Mouse (Mus musculus): ENCODE results near the gene Pcnx2.

Pcnx2 gene

DNA sequence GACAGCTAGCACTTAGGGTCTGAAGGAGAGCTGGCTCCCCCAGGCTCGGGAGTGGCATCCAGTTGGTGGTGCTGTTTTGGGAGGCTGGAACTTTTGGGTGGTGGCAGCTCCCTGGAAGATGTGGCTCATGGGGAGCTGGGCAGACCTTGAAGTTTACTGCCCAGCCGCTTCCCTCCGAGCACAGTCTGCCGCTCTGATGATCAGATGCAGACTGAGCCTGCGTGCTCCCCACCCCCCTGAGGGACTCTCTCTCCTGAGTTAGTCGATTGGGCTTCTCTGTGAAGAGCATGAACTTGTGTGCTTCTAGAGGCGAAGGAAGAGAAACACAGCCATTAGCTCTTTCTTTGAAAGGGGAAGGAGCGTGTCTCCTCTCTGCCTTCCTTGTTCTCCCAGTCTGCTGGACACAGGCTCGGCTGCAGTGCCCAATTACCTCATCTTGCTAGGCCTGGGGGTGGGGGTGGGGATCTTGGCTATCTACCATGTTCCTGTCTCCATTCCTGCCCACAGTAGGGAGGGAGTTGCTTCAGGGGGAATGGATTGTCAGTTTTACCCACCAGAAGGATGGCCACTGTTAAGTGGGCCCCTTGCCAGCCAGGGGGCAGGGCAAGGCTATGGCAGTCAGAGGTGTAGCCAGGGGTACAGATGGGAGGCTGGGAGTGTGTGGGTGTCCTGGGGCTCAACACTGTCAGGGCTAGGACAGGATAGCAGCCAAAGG lies 141.6 kb downstream of the Pcnx2 start:
- no peak for DNase-seq (ENCODE audit: low read depth)

- no peak for DNase-seq (ENCODE audit: low read depth)
Observed at GRCm38 (mm10) chr8:125755896-125756295, 142.2 kb downstream of the Pcnx2 start.

- no peak for DNase-seq (ENCODE audit: low read depth)
Observed at GRCm38 (mm10) chr8:125750846-125751245, 147.3 kb downstream of the Pcnx2 start.

DNA sequence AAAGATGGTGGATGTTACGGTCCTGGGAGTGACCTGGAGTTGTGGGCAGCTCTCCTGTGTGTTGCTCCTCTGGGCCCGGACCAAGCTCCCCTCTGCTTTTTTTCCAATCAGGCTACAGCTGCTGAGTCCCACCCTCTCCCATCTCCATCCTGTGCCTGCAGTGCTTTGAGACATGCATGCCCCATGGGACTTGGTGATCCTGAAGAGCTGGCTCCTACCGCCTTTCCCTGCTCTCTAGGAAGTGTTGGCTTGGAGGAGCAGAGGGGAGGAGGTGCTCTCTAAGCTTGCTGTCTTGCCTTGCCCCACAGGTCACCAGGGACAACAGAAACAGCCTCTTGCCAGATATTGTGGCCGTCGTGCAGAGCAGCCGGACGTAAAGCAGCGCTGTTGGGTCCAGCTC lies 150.7 kb downstream of the Pcnx2 start:
- no peak for DNase-seq (ENCODE audit: low read depth)

DNA sequence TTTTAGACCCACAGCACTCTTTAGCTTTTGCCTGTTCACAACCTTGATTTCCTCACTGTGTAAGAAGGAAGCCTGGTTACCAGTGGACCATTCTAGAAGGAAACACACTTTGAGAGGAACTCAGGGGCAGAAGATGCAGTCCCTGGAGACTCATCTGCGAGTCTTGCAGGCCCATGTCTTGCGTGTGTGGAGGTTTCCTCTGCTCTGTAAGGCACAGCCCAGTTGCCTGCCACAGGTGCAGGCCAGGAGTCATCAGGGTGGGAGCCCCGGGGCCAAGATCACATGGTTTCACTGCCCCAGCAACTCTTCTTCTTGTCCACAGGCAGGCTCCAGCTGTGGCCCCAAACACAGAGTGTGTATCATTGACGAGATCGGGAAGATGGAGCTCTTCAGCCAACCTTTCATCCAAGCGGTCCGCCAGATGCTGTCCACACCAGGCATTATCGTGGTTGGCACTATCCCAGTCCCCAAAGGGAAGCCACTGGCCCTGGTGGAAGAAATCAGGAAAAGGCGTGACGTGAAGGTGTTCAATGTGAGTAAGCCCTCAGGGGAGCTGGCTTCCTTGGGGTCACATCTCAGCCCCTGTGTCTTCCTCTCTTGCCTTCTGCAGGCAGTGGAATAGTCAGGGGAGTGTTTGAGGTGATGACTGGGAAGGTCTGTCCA lies 153.1 kb downstream of the Pcnx2 start:
- DNase-seq (ENCODE audit: low read depth), result no peak

DNA sequence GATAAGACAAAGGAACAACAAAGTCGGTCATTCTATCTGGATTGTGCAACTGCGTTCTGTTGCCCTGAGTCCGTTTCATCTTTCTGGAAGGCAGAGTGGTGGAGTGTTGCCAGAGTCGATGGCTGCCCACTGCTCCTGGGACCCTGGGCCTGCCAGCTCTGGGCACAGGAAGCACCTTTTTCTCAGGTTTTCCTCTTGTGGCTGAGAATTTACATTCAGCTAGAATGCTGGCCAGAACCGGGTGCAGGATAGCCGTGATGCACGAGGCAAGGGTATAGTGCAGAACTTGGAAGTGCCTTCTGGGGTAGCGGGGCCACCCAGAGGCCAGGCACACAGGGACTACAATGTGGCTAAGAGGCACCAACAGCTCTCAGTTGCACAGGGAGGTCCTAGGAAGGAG lies 155.7 kb downstream of the Pcnx2 start:
- DNase-seq (ENCODE audit: low read depth), result no peak

GRCm38 (mm10) chr8:125741855-125742254 lies 156.3 kb downstream of the Pcnx2 start:
- no peak for DNase-seq (ENCODE audit: low read depth)

DNA sequence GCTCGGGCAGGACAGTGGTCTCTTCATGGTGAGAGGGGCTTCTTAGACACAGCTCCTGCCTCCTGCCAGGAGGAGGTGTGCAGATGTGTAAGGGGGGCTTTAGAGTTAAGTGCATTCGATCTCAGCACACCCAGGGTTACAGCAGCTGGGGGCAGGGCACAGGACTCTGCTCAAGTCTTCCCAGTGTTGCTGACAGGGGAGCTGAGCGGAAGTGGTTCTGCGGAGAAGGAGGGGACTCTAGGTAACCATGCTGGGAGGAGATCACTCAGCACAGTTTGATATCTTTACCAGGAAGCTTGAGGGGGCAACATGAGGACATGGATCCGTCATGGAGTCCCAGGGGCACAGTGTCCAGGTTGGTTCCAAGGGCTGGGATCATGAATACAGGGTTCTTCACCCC lies 156.7 kb downstream of the Pcnx2 start:
- peak; percentile 44 for DNase-seq (ENCODE audit: low read depth)

DNA sequence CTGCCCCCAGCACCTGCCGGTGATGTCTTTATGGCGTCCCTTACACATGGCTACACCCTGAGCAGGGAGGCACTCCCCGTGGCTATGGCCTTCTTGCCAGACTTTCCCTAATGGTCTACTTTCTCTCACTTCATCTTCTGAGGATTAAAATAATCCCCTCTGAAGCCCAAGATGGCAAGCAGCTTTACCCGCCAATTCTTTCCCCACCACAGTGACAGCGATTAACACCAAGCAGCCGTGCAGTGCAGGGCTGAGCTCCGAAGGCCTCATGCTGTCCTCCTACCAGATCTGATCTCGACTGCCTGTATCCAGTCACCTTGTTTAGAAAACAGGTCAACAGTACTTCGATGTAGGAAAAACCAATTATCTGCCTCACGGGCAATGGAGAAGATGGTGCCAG lies 157.5 kb downstream of the Pcnx2 start:
- DNase-seq (ENCODE audit: low read depth), result no peak

- DNase-seq (ENCODE audit: low read depth), result no peak
Observed at GRCm38 (mm10) chr8:125738956-125739355, 159.2 kb downstream of the Pcnx2 start.

- peak; percentile 78 for DNase-seq (ENCODE audit: low read depth)
Observed at GRCm38 (mm10) chr8:125733964-125734956, 163.9 kb downstream of the Pcnx2 start.

DNA sequence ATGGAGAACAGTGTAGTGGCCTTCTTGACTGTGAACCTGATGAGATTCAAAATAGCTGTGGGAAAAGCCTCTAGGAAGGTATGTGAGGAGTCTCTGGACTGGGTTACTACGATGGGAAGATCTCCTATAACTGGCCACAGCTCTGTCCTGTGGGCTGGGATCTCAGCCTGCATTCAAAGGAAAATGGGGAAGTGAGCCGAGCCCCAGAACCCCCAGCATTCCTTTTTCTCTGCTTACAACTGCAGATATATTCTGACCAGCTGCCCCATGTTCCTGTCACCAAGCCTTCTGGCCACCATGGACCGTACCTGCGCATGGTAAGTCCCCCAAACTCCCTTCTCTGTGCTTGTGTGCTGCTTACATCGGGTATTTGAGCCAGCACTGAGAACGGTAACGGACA lies 168.4 kb downstream of the Pcnx2 start, which contains the start of gene Ntpcr:
TSS of gene Ntpcr (plus strand) at position 218 of the 400 bp plus-strand sequence.
- DNase-seq (ENCODE audit: low read depth), result no peak

DNA sequence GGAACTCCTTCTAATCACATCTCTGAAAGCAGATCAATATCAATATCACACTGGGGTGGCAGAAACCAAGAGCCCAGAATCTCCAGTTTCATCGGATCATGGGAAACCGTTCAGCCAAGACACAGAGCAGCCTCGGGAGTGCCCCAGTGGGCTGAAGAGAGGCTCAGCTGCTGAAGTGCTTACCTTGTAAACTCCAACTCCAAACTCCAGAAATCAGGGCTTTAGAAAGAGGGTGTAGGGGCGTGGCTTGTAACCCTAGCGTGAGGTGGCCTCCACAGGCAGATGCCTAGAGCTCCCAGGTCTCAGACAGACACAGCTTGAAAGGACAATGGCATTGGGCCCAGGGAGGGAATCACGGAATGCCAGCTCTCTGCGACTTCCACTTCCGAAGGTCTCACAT lies 170.3 kb downstream of the Pcnx2 start:
- DNase-seq (ENCODE audit: low read depth), result no peak

- DNase-seq (ENCODE audit: low read depth), result no peak
Observed at GRCm38 (mm10) chr8:125726986-125727385, 171.1 kb downstream of the Pcnx2 start.

- DNase-seq (ENCODE audit: low read depth), result no peak
Observed at GRCm38 (mm10) chr8:125726143-125726542, 172.0 kb downstream of the Pcnx2 start.

- peak; percentile 64 for DNase-seq (ENCODE audit: low read depth)
Observed at GRCm38 (mm10) chr8:125725037-125725820, 172.9 kb downstream of the Pcnx2 start.

GRCm38 (mm10) chr8:125723437-125723836 lies 174.7 kb downstream of the Pcnx2 start:
- DNase-seq (ENCODE audit: low read depth), result no peak

- DNase-seq (ENCODE audit: low read depth), result no peak
Observed at GRCm38 (mm10) chr8:125722675-125723074, 175.4 kb downstream of the Pcnx2 start.

DNA sequence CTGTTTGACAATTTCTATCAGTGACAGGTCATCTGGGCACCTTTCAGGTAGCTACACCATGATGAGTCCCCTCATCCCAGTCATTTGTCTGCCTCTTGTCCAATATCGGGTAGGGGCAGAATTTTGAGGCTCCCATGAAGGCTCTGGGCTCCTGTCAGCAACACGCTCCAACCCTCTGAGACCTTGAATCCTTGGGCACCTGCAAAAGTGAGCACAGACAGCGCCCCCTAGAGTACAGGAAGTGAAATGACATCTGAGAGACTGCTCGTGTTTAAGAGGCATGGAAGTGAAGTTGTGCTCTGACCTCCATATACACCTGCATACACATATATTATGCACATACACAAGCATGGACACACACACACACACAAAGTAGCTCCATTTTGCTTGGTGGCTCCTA lies 179.2 kb downstream of the Pcnx2 start:
- peak; percentile 64 for DNase-seq (ENCODE audit: low read depth)

DNA sequence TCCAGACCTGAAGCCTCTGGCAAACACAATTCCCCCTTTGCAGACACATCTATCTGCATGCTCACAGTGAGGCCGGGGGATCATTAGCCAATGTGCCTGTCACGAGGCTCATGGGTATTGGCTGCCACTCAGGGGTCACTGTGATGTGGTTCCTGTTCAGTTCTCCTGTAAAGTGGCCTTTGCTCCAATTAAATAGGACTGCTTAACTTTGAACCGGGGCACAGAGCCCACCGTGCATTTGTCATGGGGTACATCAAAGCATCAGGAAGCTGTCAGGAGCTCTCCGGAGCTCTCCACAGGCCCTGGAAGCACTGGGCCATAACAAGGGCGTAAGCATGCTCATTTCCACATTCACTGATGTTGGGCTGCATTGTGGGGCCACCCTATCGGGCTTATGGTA lies 181.5 kb downstream of the Pcnx2 start:
- DNase-seq (ENCODE audit: low read depth), result no peak

- no peak for DNase-seq (ENCODE audit: low read depth)
Observed at GRCm38 (mm10) chr8:125716211-125716610, 181.9 kb downstream of the Pcnx2 start.

- no peak for DNase-seq (ENCODE audit: low read depth)
Observed at GRCm38 (mm10) chr8:125711514-125711913, 186.6 kb downstream of the Pcnx2 start.
